Mouse (Mus musculus): Measurements from ENCODE around the gene Gpr3. TPM values are rescaled to one million over a fixed set of nuclear protein-coding genes. Genes with fewer than 3 reads are reported as not detected.

Gene Gpr3
- total RNA-seq, 2 experiments from 2014 or later, result 0.36 TPM; not detected in 1

GRCm38 (mm10) chr4:133201006-133201771 lies 11.1 kb downstream of the Gpr3 start:
- ATAC-seq (replicated peaks; ENCODE audit: poor library complexity, severe bottlenecking), result 0 out of 2 replicates have a peak, but pooled peaks have one; percentile 28

- ATAC-seq (replicated peaks; ENCODE audit: poor library complexity, severe bottlenecking), result no peak
Measured at GRCm38 (mm10) chr4:133200343-133200742, 12.0 kb downstream of the Gpr3 start.

DNA sequence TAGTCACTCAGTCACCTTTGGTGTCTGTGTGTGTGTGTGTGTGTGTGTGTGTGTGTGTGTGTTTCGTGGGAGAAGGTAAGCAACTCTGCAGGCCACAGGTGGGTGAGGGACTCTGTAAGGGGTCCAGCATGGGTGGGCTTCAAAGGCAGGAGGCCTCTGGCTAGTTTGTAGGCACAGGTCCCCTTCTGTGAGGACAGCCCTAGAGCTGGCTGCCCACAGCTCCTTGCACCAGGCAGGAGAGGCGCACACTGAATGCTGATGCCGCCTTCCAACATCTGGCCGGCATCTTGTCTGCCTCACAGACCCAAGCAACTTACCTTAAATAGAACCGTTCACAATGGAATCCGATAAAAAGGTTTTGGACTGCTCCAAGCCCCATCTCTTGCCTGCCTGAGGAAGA lies 12.6 kb downstream of the Gpr3 start:
- ATAC-seq (replicated peaks; ENCODE audit: poor library complexity, severe bottlenecking), result no peak

DNA sequence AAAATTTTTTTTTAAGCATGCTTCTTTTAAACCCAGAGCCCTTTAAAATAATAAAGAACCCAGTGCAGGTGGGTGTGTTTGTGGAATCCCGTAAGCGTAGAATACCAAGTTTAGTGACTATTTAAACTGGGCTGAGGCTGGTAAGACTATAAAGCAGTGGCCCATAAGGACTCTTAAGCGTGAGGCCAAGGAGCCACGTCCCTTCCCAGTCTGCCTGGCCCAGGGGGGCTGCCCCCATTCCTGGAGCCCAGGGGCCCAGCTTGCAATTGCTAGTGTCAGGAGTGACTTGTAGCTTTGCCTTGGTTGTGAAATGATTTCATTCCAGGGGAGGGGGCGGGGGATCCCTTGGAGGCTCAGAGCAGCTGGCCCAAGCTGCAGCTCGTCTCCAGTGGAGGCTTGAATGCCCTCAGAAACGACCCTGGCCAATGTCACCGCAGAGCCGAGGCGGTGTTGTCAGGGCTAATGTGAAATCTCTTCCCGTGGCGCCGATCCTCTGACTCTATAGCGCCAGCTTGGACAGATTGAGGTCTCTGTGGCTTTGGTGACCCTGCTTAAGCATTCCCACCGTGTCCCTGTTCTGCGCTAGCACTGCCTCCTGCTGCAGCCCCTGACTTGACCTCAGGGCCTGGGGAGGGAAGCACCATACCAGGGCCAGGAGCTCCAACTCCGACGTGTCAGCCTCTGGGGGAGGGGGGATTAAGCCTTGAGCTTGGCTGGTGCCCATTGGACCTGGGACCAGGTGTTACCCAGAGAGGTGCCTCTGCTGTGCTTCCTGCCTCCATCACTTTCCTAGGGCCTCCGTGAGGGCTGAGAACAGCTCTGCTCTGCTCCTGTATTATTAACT lies 13.8 kb downstream of the Gpr3 start:
- no peak for ATAC-seq (replicated peaks; ENCODE audit: poor library complexity, severe bottlenecking)

DNA sequence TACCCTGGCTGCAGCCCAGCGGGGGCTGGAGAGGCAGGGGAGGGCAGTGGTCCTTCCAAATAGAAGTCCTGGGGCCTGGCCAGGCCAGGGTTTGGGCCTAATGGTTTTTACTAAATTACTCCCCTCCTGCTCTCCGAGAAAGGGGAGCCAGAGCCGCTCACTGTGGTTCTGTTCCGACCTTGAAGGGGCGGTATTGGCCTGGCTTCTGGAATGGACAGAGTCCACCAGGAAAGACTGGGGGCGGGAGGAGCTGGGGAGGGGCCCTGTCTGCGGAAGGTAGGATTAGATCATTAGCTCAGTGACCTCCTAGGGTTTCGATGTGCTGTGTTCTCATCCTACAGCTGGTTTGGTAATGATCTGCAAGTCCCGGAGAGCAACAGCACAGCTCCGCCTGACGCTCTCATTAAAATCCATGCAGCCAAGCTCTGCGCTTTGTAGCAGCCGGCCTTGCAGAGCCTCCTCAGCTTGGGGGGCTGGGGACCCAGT lies 14.5 kb downstream of the Gpr3 start:
- no peak for ATAC-seq (replicated peaks; ENCODE audit: poor library complexity, severe bottlenecking)

DNA sequence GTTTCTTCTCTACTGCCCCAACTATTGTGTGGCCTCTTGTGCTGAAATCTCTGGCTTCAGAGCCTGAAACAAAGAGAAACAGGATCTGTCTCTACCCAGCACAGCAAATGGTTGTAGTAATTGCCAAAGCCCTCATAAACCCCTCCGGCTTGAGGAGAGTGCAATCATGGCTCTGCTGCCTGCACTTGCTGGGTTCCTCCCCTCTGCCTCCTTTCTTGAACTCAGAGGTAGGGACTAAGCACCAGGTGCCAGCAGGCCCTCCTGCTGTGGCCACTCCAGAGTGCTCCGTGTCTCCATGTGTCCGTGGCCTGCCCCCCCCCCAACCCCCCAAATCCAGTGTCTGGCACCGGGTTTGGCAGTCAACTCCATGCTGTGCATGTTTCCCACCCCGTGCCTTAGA lies 15.0 kb downstream of the Gpr3 start:
- no peak for ATAC-seq (replicated peaks; ENCODE audit: poor library complexity, severe bottlenecking)

GRCm38 (mm10) chr4:133196852-133197251 lies 15.5 kb downstream of the Gpr3 start:
- ATAC-seq (replicated peaks; ENCODE audit: poor library complexity, severe bottlenecking), result no peak

- no peak for ATAC-seq (replicated peaks; ENCODE audit: poor library complexity, severe bottlenecking)
Measured at GRCm38 (mm10) chr4:133196136-133196535, 16.2 kb downstream of the Gpr3 start.

DNA sequence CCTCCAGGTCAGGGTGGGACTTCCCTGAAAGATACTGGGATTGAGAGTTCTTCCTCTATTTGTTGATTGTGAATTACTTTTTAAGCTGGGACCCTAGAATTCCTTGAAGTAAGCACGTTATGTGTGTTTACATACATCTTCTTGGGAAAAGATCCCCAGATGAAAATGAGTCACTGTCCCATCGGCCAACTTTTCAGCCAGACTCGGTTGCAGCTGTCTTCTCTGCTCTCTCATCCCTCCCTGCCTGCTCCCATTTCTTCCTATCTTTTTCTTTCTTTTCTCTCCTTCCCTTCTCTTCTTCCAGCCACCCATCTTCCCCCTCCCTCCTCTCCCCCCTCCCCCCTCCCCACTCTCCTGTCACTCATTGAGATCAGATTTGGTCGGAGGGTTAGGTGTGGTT lies 17.3 kb downstream of the Gpr3 start:
- ATAC-seq (replicated peaks; ENCODE audit: poor library complexity, severe bottlenecking), result no peak

GRCm38 (mm10) chr4:133194482-133194881 lies 17.9 kb downstream of the Gpr3 start:
- ATAC-seq (replicated peaks; ENCODE audit: poor library complexity, severe bottlenecking), result no peak

- ATAC-seq (replicated peaks; ENCODE audit: poor library complexity, severe bottlenecking), result no peak
Measured at GRCm38 (mm10) chr4:133189396-133189795, 22.9 kb downstream of the Gpr3 start.

DNA sequence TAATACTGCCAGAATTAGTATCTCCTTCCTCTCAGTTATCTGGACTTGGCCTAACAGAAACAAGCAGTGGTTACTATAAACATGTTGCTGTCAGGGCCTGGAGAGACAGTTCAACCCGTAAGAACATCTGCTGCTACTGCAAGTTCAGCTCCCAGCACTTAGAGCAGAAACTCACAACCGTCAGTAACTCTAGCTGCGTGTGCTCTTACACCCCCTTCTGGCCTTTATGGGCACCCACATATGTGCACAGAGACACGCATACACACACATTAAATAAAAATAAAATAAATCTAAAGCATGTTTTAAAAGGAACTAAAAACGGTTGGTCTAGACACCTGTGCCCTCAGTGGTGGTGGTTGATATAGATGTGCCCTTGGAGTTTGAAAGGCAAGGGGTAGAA lies 25.5 kb downstream of the Gpr3 start:
- no peak for ATAC-seq (replicated peaks; ENCODE audit: poor library complexity, severe bottlenecking)

GRCm38 (mm10) chr4:133185893-133186292 lies 26.4 kb downstream of the Gpr3 start:
- ATAC-seq (replicated peaks; ENCODE audit: poor library complexity, severe bottlenecking), result no peak

GRCm38 (mm10) chr4:133184898-133185665 lies 27.3 kb downstream of the Gpr3 start:
- ATAC-seq (replicated peaks; ENCODE audit: poor library complexity, severe bottlenecking), result no peak

GRCm38 (mm10) chr4:133184031-133184897 lies 28.1 kb downstream of the Gpr3 start:
- no peak for ATAC-seq (replicated peaks; ENCODE audit: poor library complexity, severe bottlenecking)

GRCm38 (mm10) chr4:133182439-133183033 lies 29.8 kb downstream of the Gpr3 start:
- no peak for ATAC-seq (replicated peaks; ENCODE audit: poor library complexity, severe bottlenecking)

GRCm38 (mm10) chr4:133179258-133179657 lies 33.1 kb downstream of the Gpr3 start:
- ATAC-seq (replicated peaks; ENCODE audit: poor library complexity, severe bottlenecking), result no peak

DNA sequence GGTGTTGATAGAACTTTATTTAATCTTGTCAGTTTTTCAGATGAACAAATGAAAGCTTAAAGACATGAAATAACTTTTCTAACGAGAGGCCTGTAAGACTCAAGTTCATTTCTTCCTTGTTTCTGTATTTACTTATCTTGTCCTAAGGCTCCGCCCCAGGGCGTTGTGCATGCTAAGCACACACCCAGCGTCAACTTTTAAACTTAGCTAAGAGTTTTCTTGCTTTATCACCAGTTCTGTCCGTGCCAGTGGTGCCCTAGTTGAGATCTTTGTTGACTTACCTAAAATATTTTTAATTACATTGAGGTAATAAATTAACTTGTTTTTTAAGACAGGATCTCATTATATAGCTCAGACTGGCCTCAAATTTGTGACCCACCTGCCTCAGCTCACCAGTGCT lies 34.0 kb downstream of the Gpr3 start:
- ATAC-seq (replicated peaks; ENCODE audit: poor library complexity, severe bottlenecking), result no peak

GRCm38 (mm10) chr4:133176761-133177403 lies 35.5 kb downstream of the Gpr3 start:
- no peak for ATAC-seq (replicated peaks; ENCODE audit: poor library complexity, severe bottlenecking)

All from granulocyte monocyte progenitor cell, adult 5-6 weeks (primary cell).